Mouse (Mus musculus): ENCODE results near the gene Fgfr4. TPM values are rescaled to one million over a fixed set of nuclear protein-coding genes. Genes with fewer than 3 reads are reported as not detected.

Gene Fgfr4
- polyA plus RNA-seq (2014; fragmentation: Illumina TruSeq; extraction: RNeasy Lipid Tissue Mini Kit (QIAGEN cat#74804); ENCODE audit: insufficient read depth, low read depth, low replicate concordance), result 12.4 TPM

DNA sequence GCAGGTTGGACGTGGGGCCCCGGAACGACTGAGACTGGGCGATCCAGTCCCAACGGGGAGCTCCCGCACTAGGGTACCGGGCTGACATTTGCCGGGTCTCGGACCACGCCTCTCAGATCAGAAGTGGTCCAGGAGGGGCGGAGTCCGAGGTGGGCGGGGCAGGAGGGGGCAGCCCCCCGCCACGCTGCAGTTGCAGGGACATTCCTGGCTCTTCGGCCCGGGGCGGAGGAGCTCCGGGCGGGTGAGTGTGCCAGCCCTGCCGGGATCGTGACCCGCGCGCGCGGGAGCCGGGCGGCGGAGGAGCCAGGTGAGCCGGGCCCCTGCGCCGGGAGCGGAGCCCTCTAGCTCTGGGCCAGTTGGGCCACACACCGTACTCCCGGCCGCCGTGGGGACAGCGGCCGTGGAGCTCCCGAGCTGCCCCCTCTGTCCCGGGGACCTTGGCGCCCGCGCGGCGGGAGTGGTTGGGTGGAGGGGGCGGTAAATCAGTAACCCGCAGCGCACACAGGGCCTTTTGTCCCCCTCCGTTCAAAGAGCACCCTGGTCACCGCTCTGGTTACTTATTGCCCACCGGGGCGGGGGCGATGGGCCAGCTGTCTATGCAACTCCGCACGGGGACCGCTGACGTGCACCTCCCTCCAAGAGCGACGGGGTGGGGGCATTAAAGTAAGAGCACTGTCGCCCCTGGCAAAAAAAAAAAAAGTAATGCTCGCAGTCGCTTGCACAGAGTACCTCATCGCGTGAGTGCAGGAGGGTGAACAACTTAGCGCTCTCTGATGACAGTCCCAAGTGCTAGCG is at the start of gene Fgfr4:
Gene Fgfr4, plus strand, starts transcription at position 20 of the 795 bp plus-strand sequence.

DNA sequence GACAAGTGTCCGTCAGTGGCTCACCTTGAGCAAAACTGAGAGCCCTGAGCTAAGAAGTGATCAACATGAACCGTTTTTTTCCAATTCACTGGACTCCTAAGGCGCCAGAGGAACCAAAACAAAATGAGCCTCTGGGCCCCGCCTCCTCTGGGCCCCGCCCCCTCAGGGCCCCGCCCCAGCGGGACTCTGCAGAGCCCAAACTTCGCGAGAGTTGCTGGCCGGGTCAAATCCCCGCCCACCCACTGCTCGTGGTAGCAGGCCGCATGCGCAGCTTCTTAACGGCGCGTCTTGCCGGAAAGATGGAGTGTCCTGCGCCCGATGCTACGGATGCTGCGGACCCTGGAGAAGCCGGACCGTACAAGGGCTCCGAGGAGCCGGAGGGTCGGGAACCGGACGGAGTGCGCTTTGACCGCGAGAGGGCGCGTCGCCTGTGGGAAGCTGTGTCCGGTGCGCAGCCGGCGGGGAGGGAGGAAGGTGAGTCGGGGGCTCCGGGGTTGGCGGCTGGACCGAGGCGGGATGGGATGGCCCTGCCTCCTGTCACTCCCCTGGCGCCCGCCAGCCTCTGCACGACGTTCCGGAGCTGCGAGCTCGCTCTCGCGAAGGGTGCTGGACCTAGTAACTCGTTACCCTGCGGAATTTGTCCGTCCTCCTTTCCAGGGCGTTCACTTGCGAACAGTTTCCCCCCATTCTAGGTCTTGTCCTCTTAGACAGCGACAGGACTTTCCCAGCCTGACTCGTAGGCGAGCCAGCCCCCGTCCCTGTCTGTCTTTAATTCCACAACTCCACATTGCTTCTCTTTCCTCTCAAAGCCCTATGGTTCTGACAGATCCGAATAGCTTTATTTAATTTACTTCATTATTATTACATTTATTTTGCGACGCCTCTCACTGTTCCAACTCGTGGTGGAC is 47.1 kb upstream of the Fgfr4 start, which contains the start of gene Zfp346:
Gene Zfp346, plus strand, starts transcription at position 267 of the 908 bp plus-strand sequence.

DNA sequence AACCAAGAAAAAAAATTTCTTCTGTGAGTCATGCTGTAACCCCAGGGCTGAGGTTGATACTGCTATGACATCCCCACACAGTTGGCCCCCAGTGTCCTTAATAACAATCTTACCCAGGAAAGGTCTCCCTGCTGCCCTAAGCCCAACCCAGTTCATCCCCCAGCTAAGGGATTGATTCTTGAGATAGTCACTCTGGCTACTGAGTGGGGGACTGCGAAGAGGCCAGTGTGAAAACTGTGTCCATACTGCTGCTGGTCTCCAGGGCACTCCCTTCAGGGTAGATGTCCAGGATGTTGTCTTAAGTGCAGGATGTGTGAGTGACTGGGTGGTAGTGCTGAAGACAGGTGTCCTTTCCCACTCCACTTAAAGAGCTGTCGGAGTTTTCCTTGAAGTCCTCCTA is 19.0 kb upstream of the Fgfr4 start, which contains the start of gene Gm17617:
Gene Gm17617, minus strand, starts transcription at position 101 of the 400 bp plus-strand sequence.

DNA sequence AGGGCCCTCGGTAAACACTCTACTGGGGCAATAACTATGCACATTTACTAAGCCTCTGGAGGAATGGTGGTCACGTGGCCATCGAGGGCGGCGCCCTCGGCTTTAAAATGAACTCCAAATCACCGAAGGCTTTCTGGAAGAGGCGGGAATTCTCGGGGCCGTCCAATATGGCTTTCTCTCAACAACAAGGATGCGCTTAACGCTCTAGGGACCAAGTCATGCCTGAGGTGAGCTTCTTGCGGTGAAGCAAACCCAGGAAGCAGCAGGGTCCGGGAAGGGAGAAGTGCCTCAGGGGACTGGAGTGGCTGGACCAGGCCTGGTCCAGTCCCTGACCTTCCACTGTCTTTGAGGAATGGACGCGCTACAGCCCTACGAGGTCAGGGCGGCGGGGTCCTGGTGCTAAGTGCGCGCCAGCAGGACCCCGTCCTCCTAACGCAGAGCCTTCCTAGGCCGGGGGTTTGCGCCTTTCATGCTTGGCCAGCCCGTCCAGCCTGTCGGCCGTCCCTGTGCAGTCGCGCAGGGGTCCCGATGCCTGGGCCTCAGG is 57.3 kb downstream of the Fgfr4 start, which contains the start of gene Nsd1:
Gene Nsd1, plus strand, starts transcription at position 134 of the 544 bp plus-strand sequence.

Other genes with a start within 250 kb of the Fgfr4 start
- gene Unc5a, start 203.2 kb upstream of the Fgfr4 start, polyA plus RNA-seq (2014; fragmentation: Illumina TruSeq; extraction: RNeasy Lipid Tissue Mini Kit (QIAGEN cat#74804); ENCODE audit: insufficient read depth, low read depth, low replicate concordance), result 1.6 TPM
- gene Hk3, start 131.3 kb upstream of the Fgfr4 start, polyA plus RNA-seq (2014; fragmentation: Illumina TruSeq; extraction: RNeasy Lipid Tissue Mini Kit (QIAGEN cat#74804); ENCODE audit: insufficient read depth, low read depth, low replicate concordance), result 2.3 TPM
- gene Uimc1, start 52.3 kb upstream of the Fgfr4 start, polyA plus RNA-seq (2014; fragmentation: Illumina TruSeq; extraction: RNeasy Lipid Tissue Mini Kit (QIAGEN cat#74804); ENCODE audit: insufficient read depth, low read depth, low replicate concordance), result 24.1 TPM
- gene Zfp346, start 47.3 kb upstream of the Fgfr4 start, polyA plus RNA-seq (2014; fragmentation: Illumina TruSeq; extraction: RNeasy Lipid Tissue Mini Kit (QIAGEN cat#74804); ENCODE audit: insufficient read depth, low read depth, low replicate concordance), result 9.0 TPM
- gene Gm17617, start 19.1 kb upstream of the Fgfr4 start, polyA plus RNA-seq (2014; fragmentation: Illumina TruSeq; extraction: RNeasy Lipid Tissue Mini Kit (QIAGEN cat#74804); ENCODE audit: insufficient read depth, low read depth, low replicate concordance), result not detected
- 12.2 TPM for gene Nsd1, start 57.1 kb downstream of the Fgfr4 start, polyA plus RNA-seq (2014; fragmentation: Illumina TruSeq; extraction: RNeasy Lipid Tissue Mini Kit (QIAGEN cat#74804); ENCODE audit: insufficient read depth, low read depth, low replicate concordance)
- gene Prelid1, start 167.9 kb downstream of the Fgfr4 start, polyA plus RNA-seq (2014; fragmentation: Illumina TruSeq; extraction: RNeasy Lipid Tissue Mini Kit (QIAGEN cat#74804); ENCODE audit: insufficient read depth, low read depth, low replicate concordance), result 118 TPM
- gene Rab24, start 169.3 kb downstream of the Fgfr4 start, polyA plus RNA-seq (2014; fragmentation: Illumina TruSeq; extraction: RNeasy Lipid Tissue Mini Kit (QIAGEN cat#74804); ENCODE audit: insufficient read depth, low read depth, low replicate concordance), result 54.5 TPM
- 1.1 TPM for gene Mxd3, start 177.2 kb downstream of the Fgfr4 start, polyA plus RNA-seq (2014; fragmentation: Illumina TruSeq; extraction: RNeasy Lipid Tissue Mini Kit (QIAGEN cat#74804); ENCODE audit: insufficient read depth, low read depth, low replicate concordance)
- gene Lman2, start 210.1 kb downstream of the Fgfr4 start, polyA plus RNA-seq (2014; fragmentation: Illumina TruSeq; extraction: RNeasy Lipid Tissue Mini Kit (QIAGEN cat#74804); ENCODE audit: insufficient read depth, low read depth, low replicate concordance), result 46.3 TPM
- 6.5 TPM for gene Rgs14, start 217.1 kb downstream of the Fgfr4 start, polyA plus RNA-seq (2014; fragmentation: Illumina TruSeq; extraction: RNeasy Lipid Tissue Mini Kit (QIAGEN cat#74804); ENCODE audit: insufficient read depth, low read depth, low replicate concordance)
- not detected for gene Slc34a1, start 245.5 kb downstream of the Fgfr4 start, polyA plus RNA-seq (2014; fragmentation: Illumina TruSeq; extraction: RNeasy Lipid Tissue Mini Kit (QIAGEN cat#74804); ENCODE audit: insufficient read depth, low read depth, low replicate concordance)